Mouse (Mus musculus) hindbrain, embryonic 14.5 days (tissue): Measurements from ENCODE around the gene Angel1. TPM values are rescaled to one million over a fixed set of nuclear protein-coding genes. Genes with fewer than 3 reads are reported as not detected.

Experiments
- ATAC-seq: fragments of 200-750 bp; cut with Nextera tagmentation; 2 replicates; pipeline ENCODE4 v1.8.0; 2017; ENCODE audit warnings: moderate number of reproducible peaks, mild to moderate bottlenecking, moderate TSS enrichment, moderate library complexity; ENCODE audit not compliant: low FRiP score
- DNase-seq: peaks from one replicate; pipeline ENCODE4 v3.0.0-alpha.2; 2015; ENCODE audit warnings: low spot score
- H3K27ac ChIP-seq: fragments of 300-500 bp; sonication (generic); 2 replicates; pipeline ENCODE4 v1.5.1; 2014; ENCODE audit warnings: mild to moderate bottlenecking, moderate library complexity
- H3K27me3 ChIP-seq: fragments of 300-500 bp; sonication (generic); 2 replicates; pipeline ENCODE4 v1.6.1; 2014; ENCODE audit warnings: mild to moderate bottlenecking, low read length, mixed read lengths; ENCODE audit not compliant: control insufficient read depth, insufficient read depth
- H3K36me3 ChIP-seq: fragments of 300-500 bp; sonication (generic); replicated peaks from 2 replicates; pipeline ENCODE4 v1.6.1; 2014; ENCODE audit not compliant: control insufficient read depth, insufficient read depth
- H3K4me1 ChIP-seq: fragments of 300-500 bp; sonication (generic); replicated peaks from 2 replicates; pipeline ENCODE4 v1.6.1; 2014; ENCODE audit warnings: antibody characterized with exemption, low read length, mixed read lengths; ENCODE audit not compliant: control insufficient read depth, insufficient read depth
- H3K4me2 ChIP-seq: fragments of 300-500 bp; sonication (generic); replicated peaks from 2 replicates; pipeline ENCODE4 v1.6.1; 2014; ENCODE audit warnings: mild to moderate bottlenecking, moderate library complexity
- H3K4me3 ChIP-seq: fragments of 300-500 bp; sonication (generic); replicated peaks from 2 replicates; pipeline ENCODE4 v1.5.1; 2014; ENCODE audit warnings: mild to moderate bottlenecking, low read length
- H3K9ac ChIP-seq: fragments of 300-500 bp; sonication (generic); 2 replicates; pipeline ENCODE4 v1.6.1; 2014
- H3K9me3 ChIP-seq: fragments of 300-500 bp; sonication (generic); 2 replicates; pipeline ENCODE4 v1.6.1; 2016; ENCODE audit warnings: low read length; ENCODE audit not compliant: control insufficient read depth
- WGBS: fragments of 180-500 bp; shearing (Covaris S2); extraction: QIAGEN DNeasy Blood & Tissue Kit; methylation state at CpG from one replicate; pipeline ENCODE4 v1.1.7; 2014; 5-methylcytosine and 5-hydroxymethylcytosine counted together
- polyA plus RNA-seq: library from polyadenylated mRNA; unstranded; fragments of >200 nt; fragmentation: Nextera tagmentation; extraction: Ambion mirVana; gene quantifications from 2 replicates; pipeline ENCODE4 v1.2.1, GENCODE M21; 2014

Gene Angel1
- polyA plus RNA-seq, 1 experiment from 2014 or later, result 12.3 TPM

DNA sequence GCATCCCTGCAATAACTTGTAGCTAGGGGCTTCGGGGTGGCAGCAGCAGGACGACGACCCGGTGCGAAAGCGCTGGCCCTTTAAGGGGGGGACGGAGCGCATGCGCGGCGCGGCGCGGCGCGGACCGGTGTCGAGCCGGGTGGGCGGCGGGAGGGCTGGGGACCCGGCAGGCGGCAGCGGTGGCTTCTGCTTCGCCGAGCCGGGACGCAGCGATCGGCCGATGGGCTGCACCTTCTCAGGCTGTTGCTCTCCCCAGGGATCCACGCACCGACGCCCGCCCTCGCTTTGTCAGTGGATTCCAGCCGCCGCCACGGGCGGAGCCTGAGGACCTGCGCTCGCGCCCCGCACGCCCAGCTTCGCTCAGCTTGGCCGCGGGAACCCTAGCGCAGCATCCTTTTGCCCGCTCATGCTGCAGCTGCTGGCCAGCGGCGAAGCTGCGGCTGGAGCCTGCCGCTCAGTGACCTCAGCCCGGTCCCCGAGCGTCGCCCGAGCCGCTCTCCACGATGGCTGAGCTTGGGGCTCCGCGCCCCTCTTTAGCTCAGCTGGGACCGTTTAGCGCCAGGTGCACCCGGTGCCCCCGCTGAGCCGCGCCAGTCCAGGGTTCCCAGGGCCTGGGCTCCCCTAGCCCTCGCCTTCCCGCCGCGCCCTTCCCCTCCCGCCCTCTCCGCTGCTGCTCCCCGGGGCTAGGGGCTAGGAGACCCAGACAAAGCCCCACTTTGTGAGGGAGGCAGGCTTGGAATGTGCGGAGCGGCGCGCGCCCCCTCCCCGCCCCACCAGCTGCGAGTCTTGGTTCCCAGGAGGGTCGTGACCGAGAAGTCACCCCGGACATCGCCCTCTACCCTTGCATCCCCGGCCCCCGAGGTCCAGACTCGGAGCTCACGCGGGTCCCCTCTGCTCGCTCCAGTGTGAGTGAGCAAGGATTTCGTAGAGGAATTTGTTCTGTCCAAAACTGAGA is 47.4 kb downstream of the Angel1 start, which contains the start of gene Vash1:
Gene Vash1, plus strand, starts transcription at position 110 of the 955 bp plus-strand sequence.
- Histone ChIP-seq H3K9ac (peak within 1 kb of the TSS; percentile 100), H3K9me3 (no peaks in the 10 kb centered on the region), H3K27ac (peak within 1 kb of the TSS; percentile 97), H3K4me3 (peak within 1 kb of the TSS; percentile 98), H3K4me1 (peaks cover 28% of the 10 kb centered on the region), H3K36me3 (no peaks in the 10 kb centered on the region; the same call in 1 of the 2 replicates), H3K4me2 (peak within 1 kb of the TSS; percentile 78), H3K27me3 (no peaks in the 10 kb centered on the region)
- DNase-seq (peak; percentile 86), ATAC-seq (peak; percentile 78)
- WGBS, result under 1% methylated on average over 84 of the region's 94 CpGs

DNA sequence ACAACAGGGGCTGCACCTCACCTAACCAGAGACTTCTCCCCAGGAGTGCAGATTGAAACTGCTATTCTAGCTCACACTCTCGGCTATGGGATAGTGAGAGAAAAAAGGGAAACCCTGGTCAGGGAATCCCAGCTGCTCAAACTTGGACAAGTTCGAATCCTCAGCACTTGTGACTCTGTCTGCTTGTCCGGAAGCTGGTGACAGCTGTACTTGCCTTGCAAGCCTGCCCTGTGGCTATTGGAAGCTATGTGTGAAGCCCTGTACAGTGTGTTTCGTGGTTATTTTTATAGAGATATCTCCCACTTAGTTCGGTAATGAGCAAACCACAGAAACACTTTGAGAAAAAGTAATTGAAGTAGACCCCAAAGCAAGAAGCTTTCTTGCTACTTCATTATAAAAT is 53.8 kb downstream of the Angel1 start:
- no peak overlapping the region for H3K4me2 ChIP-seq

DNA sequence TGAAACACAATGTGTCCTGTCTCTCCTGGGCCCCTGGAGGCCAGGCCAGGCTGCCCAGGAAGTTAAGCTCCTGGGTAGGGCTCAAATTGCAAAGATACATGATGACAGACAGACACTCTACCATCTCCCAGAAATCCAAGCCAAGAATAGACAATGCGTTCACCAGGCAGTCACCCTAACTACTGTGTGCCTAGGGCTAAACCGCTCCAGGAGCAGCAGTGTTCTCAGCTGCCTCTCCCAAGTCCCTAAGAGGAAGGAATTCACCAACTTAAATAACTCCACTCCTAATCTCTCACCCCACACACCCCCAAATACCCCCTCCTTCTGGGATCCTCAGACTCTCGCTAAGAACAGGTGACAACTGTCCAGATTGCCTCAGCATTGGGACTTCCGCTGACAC is 54.2 kb downstream of the Angel1 start:
- Histone ChIP-seq H3K27ac (no peak overlapping the region), H3K4me2 (no peak overlapping the region), H3K4me3 (no peak overlapping the region), H3K36me3 (no peaks in the 10 kb centered on the region), H3K4me1 (no peaks in the 10 kb centered on the region), H3K9ac (no peak overlapping the region), H3K27me3 (no peaks in the 10 kb centered on the region), H3K9me3 (no peaks in the 10 kb centered on the region)
- 87% methylated on average over 4 of the region's 4 CpGs for WGBS
- ATAC-seq (no peak), DNase-seq (no peak)

More for the DNA sequence above, 53.8 kb downstream of the Angel1 start:
- Histone ChIP-seq H3K27me3 (no peaks in the 10 kb centered on the region), H3K36me3 (no peaks in the 10 kb centered on the region), H3K9me3 (no peaks in the 10 kb centered on the region), H3K27ac (no peak overlapping the region), H3K4me3 (no peak overlapping the region), H3K9ac (no peak overlapping the region), H3K4me1 (no peaks in the 10 kb centered on the region)
- no peak for ATAC-seq
- WGBS, result 85% methylated on average over 5 of the region's 5 CpGs
- DNase-seq, result no peak

DNA sequence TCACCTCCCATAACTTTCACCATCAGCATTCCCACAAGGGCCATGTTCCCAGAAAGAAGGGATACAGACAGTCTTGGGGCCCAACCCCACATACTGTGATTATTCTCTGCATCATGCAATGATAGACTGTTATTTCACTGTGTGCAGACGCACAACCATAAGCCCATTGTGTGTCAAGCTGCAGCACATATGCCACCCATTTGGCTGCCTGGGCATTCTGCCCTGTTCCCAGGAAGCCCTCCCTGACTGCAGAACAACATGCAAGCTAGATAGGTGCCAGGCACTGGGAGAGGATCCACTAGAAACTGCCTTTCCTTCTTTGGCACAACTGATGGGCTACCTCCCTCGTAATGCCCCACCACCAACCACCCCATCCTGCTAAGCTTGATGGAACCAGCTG is 57.9 kb downstream of the Angel1 start:
- ATAC-seq (no peak), DNase-seq (no peak)
- Histone ChIP-seq H3K4me2 (no peak overlapping the region), H3K27ac (no peak overlapping the region), H3K4me1 (no peaks in the 10 kb centered on the region), H3K9ac (no peak overlapping the region), H3K4me3 (no peak overlapping the region), H3K27me3 (no peaks in the 10 kb centered on the region), H3K9me3 (no peaks in the 10 kb centered on the region), H3K36me3 (no peaks in the 10 kb centered on the region)
- 93% methylated on average over 2 of the region's 2 CpGs for WGBS

DNA sequence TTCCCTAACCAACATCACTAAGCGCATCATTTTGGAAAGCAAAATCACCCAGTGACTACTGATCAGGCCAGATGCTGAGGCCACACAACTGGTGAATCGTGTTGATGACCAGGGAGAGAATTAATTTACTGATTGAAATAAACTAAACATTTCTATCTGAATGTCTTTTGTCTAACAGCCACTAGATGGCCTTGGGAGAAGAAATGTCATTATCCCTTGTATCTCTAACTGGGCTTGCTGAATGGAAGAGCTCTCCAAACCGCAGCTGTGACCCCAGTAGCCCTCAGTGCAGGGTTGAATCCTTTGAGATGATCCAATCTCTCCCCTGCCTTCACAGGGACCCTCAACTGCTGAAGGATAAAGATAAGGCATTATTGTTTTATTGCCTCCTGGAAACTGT is 60.6 kb downstream of the Angel1 start:
- H3K4me1 ChIP-seq, result no peaks in the 10 kb centered on the region

DNA sequence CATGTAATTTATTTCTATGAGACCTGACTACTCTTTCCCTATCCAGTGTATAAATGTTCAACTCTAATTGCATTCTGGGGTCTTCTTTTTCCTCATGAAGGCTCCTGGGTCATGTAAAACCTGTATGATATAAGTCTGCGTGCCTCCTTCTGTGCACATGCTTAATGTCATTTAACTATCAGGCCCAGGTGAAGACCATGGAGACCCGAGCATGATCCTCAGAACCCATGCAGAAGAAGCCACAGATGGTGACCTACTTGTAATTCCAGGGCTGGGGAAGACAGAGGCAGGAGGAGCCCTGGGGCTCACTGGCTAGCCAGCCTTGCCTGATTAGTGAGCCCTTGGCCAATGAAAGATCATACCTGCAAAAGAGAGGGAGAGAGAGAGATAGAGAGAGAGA is 65.8 kb downstream of the Angel1 start:
- Histone ChIP-seq H3K4me1 (peaks cover 12% of the 10 kb centered on the region), H3K27ac (peak overlapping the region; percentile 43; the same call in 1 of the 2 replicates), H3K4me3 (no peak overlapping the region), H3K27me3 (no peaks in the 10 kb centered on the region), H3K36me3 (no peaks in the 10 kb centered on the region), H3K9me3 (no peaks in the 10 kb centered on the region), H3K4me2 (no peak overlapping the region), H3K9ac (no peak overlapping the region)
- DNase-seq (no peak), ATAC-seq (no peak)
- 79% methylated on average over 2 of the region's 2 CpGs for WGBS

More for the DNA sequence above, 60.6 kb downstream of the Angel1 start:
- DNase-seq, result no peak
- Histone ChIP-seq H3K27me3 (no peaks in the 10 kb centered on the region), H3K9ac (no peak overlapping the region), H3K4me3 (no peak overlapping the region), H3K4me2 (no peak overlapping the region), H3K9me3 (no peaks in the 10 kb centered on the region), H3K27ac (no peak overlapping the region), H3K36me3 (no peaks in the 10 kb centered on the region)
- ATAC-seq, result no peak
- 66% methylated on average over 3 of the region's 3 CpGs for WGBS

DNA sequence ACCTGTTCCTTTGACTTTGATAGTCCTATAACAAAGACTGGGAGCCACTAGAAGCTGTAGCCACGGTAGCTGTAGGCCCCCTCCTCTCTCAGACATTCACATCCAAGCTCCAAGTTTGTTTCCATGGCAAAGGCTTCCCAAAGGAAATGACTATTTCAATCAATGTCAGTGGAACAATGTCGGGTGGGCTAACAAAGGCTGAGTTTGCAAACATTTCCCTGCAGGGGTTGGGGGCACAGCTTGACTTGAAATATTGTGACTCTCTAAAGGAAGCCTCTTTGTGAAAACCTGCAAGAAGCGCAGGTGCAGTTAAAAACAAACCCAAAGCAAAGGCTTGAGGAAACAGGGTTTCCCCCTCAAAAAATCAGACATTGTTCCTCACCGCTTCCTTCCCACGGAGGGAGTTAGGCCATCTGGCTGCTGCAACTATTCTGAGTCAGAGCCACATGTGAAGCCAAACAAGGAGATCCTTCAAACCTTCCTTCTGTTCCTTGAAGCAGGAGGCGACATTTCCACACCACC is 66.8 kb downstream of the Angel1 start:
- Histone ChIP-seq H3K4me3 (no peak overlapping the region), H3K27ac (peak overlapping the region; percentile 79), H3K9ac (no peak overlapping the region), H3K4me2 (0 out of 2 replicates have a peak overlapping the region, but pooled peaks have one; percentile 17), H3K9me3 (no peaks in the 10 kb centered on the region), H3K4me1 (peaks cover 12% of the 10 kb centered on the region), H3K36me3 (no peaks in the 10 kb centered on the region), H3K27me3 (no peaks in the 10 kb centered on the region)
- peak; percentile 76 for ATAC-seq
- DNase-seq, result peak; percentile 72
- WGBS, result 5% methylated on average over 6 of the region's 6 CpGs

DNA sequence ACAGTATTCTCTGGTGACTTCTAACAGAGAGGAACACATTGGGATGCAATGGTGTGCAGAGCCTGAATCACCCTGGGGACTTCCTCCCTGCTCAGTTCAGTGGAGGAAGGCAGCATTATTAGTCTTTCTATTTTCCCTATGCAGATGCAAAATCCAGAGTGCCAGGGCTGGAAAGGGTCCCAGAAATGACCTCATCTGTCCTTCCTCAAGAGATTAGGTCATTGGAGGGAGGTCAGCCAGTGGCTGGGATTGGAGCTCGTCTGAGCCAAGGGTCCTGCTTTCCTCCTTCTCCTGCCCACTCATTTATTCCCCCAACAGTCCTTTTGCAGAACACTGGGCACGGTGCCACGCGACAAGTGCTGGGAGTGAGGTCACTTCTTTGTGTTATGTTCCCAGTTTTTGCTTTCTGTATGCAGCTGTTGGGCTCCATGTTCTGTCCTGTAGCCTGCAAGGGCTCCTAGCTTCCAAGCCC is 73.7 kb downstream of the Angel1 start:
- Histone ChIP-seq H3K9me3 (no peaks in the 10 kb centered on the region), H3K27me3 (no peaks in the 10 kb centered on the region), H3K27ac (peak overlapping the region; percentile 47), H3K4me1 (0 out of 2 replicates have a peak, but pooled peaks cover 8% of the 10 kb centered on the region), H3K36me3 (no peaks in the 10 kb centered on the region), H3K9ac (no peak overlapping the region), H3K4me3 (no peak overlapping the region), H3K4me2 (no peak overlapping the region)
- peak; percentile 75 for DNase-seq
- peak; percentile 71; the same call in 1 of the 2 replicates for ATAC-seq
- 56% methylated on average over 4 of the region's 4 CpGs for whole genome bisulfite sequencing

DNA sequence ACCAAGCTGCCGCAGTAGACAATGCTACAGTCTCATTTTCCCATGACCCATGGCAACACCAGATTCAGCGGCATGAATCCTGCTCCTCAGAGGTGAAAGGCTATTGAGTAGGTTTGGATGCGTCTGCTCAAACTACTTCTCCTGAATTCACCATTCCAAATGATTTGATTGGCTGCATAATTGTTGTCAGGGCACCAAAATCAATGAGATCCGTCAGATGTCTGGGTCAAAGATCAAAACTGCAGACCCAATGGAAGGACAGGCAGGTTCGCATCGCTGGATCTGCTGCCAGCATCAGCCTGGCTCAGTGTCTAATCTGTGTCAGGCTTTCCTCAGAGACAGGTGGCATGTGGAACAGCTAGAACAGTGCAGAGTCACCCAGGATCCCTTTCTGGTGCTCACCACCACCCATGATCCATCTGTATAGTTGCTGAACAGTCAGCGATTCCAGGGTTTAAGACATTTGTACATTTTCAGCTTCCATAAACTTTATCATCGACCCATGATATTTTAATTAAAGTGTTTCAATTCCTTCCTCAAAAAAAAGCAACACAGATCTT is 74.9 kb downstream of the Angel1 start:
- no peaks in the 10 kb centered on the region for H3K36me3 ChIP-seq
- 84% methylated on average over 8 of the region's 8 CpGs for WGBS
- 0 out of 2 replicates have a peak, but pooled peaks cover 18% of the 10 kb centered on the region for H3K4me1 ChIP-seq
- H3K27me3 ChIP-seq, result no peaks in the 10 kb centered on the region
- H3K4me3 ChIP-seq, result no peak overlapping the region
- H3K9ac ChIP-seq, result no peak overlapping the region
- H3K4me2 ChIP-seq, result no peak overlapping the region
- no peak overlapping the region for H3K27ac ChIP-seq
- DNase-seq, result no peak
- H3K9me3 ChIP-seq, result no peaks in the 10 kb centered on the region
- no peak for ATAC-seq
